ENCODE assay signal across 12 mouse cellular contexts in genomic region chr5:118436474-118437306, GRCm38 (mm10).
DNase-seq lines count a peak whose midpoint lies in the region; ATAC-seq and TF ChIP-seq lines count a peak whose summit lies in the region.
"Had no signal": no experiment of that assay in that cellular context is flagged by ENCODE, and none has a peak within 500 bp of the region (broad histone marks: within the 10 kb centered on the region; RNA-seq: fewer than 3 reads in every experiment).

No protein-coding gene starts in this region.

- peaks cover 20% of the 10 kb centered on the region for H3K27me3 ChIP-seq in intestine, embryonic 14.5 days (replicated peaks; ENCODE audit: control insufficient read depth, insufficient read depth, low read length)
- H3K27me3 ChIP-seq in intestine, embryonic 16.5 days (replicated peaks; ENCODE audit: control insufficient read depth, insufficient read depth, low read length): no peaks in the 10 kb centered on the region
- H3K27me3 ChIP-seq in embryonic facial prominence, embryonic 12.5 days: peaks cover 20% of the 10 kb centered on the region
- peaks cover 82% of the 10 kb centered on the region for H3K27me3 ChIP-seq in liver, embryonic 15.5 days
- H3K27me3 ChIP-seq in thymus, adult 2 months (ENCODE audit: control insufficient read depth, insufficient read depth, low read length): no peaks in the 10 kb centered on the region

- DNase-seq in intestine, embryonic 14.5 days (ENCODE audit: low spot score): no peak
- DNase-seq in ES-E14 (ENCODE audit: low read depth, low spot score): peak; percentile 83
- DNase-seq in thymus, adult 2 months: no peak
- no peak for DNase-seq in thymus, postnatal 0 days (ENCODE audit: low spot score)
- no peak for DNase-seq in thymus, postnatal 10 days (ENCODE audit: low spot score in 2 of 2)
- DNase-seq: adrenal gland, postnatal 36 days; cerebellum, adult 9-10 months; kidney, postnatal 14 days; lung, adult 18-20 months had no signal

- no peak overlapping the region for H3K9ac ChIP-seq in intestine, embryonic 14.5 days (ENCODE audit: low read length)
- H3K9ac ChIP-seq in intestine, embryonic 16.5 days (ENCODE audit: low read depth, low read length): no peak overlapping the region
- H3K9ac ChIP-seq in ES-E14 (ENCODE audit: insufficient read depth, low read depth, low read length, poor library complexity, severe bottlenecking): peak overlapping the region; percentile 65
- H3K9ac ChIP-seq in embryonic facial prominence, embryonic 12.5 days: no peak overlapping the region
- no peak overlapping the region for H3K9ac ChIP-seq in liver, embryonic 15.5 days

- no peak overlapping the region for H3K27ac ChIP-seq in intestine, embryonic 14.5 days (ENCODE audit: low read depth)
- H3K27ac ChIP-seq in intestine, embryonic 16.5 days (ENCODE audit: low read length): no peak overlapping the region
- peak overlapping the region; percentile 99 for H3K27ac ChIP-seq in ES-E14 (ENCODE audit: insufficient read depth, low read depth, low read length, poor library complexity, severe bottlenecking)
- H3K27ac ChIP-seq in embryonic facial prominence, embryonic 12.5 days: no peak overlapping the region
- no peak overlapping the region for H3K27ac ChIP-seq in liver, embryonic 15.5 days (replicated peaks)
- H3K27ac ChIP-seq in thymus, adult 2 months (ENCODE audit: control insufficient read depth, insufficient read depth, low read length): no peak overlapping the region

- no peak for TF ChIP-seq POLR2A in thymus, adult 2 months (IDR thresholded peaks at IDR 0.05; ENCODE audit: control insufficient read depth, extremely low read depth, insufficient read depth, low read length, poor library complexity)

- in situ Hi-C loops in ES-E14 (cut with MboI; ENCODE audit: low sequenced_read_pairs in 2 of 2, unreplicated experiment in 2 of 2): no loop called here

- WGBS in intestine, embryonic 14.5 days: 17% methylated on average over 22 of the region's 22 CpGs
- WGBS in intestine, embryonic 16.5 days: 23% methylated on average over 22 of the region's 22 CpGs
- WGBS in embryonic facial prominence, embryonic 12.5 days: 8% methylated on average over 22 of the region's 22 CpGs
- 22% methylated on average over 22 of the region's 22 CpGs for WGBS in liver, embryonic 15.5 days (ENCODE audit: insufficient replicate concordance)
- WGBS in thymus, adult 2 months: 88% methylated on average over 22 of the region's 22 CpGs

- no peak overlapping the region for H3K4me3 ChIP-seq in intestine, embryonic 14.5 days (ENCODE audit: low read depth, low read length)
- H3K4me3 ChIP-seq in intestine, embryonic 16.5 days (ENCODE audit: low read length): no peak overlapping the region
- H3K4me3 ChIP-seq in ES-E14 (ENCODE audit: insufficient read depth in 1 of 2, low read depth in 1 of 2, low read length in 2 of 2, poor library complexity in 1 of 2, severe bottlenecking in 1 of 2): peak overlapping the region; percentile 40 to 46
- H3K4me3 ChIP-seq in embryonic facial prominence, embryonic 12.5 days: no peak overlapping the region
- no peak overlapping the region for H3K4me3 ChIP-seq in liver, embryonic 15.5 days (replicated peaks)
- H3K4me3 ChIP-seq in thymus, adult 2 months (ENCODE audit: control insufficient read depth, insufficient read depth, low read length): no peak overlapping the region

- 0 out of 2 replicates have a peak, but pooled peaks have one; percentile 40 for ATAC-seq in intestine, embryonic 14.5 days (replicated peaks; ENCODE audit: low FRiP score, low TSS enrichment, low read depth)
- ATAC-seq in intestine, embryonic 16.5 days: no peak
- no peak for ATAC-seq in embryonic facial prominence, embryonic 12.5 days (ENCODE audit: insufficient number of reproducible peaks, insufficient read depth, low FRiP score, low TSS enrichment)
- no peak for ATAC-seq in liver, embryonic 15.5 days (ENCODE audit: insufficient read depth)

- peaks cover 9% of the 10 kb centered on the region; the same call in 1 of the 2 replicates for H3K4me1 ChIP-seq in intestine, embryonic 14.5 days (replicated peaks; ENCODE audit: control insufficient read depth, insufficient read depth, low read length)
- 0 out of 2 replicates have a peak, but pooled peaks cover 4% of the 10 kb centered on the region for H3K4me1 ChIP-seq in intestine, embryonic 16.5 days (ENCODE audit: control insufficient read depth, insufficient read depth, low read length)
- H3K4me1 ChIP-seq in ES-E14 (ENCODE audit: control insufficient read depth in 2 of 2, insufficient read depth in 2 of 2, low read length in 2 of 2, poor library complexity in 1 of 2): peaks cover 7 to 19% of the 10 kb centered on the region in 2 experiments
- peaks cover 13% of the 10 kb centered on the region for H3K4me1 ChIP-seq in embryonic facial prominence, embryonic 12.5 days
- peaks cover 16% of the 10 kb centered on the region for H3K4me1 ChIP-seq in liver, embryonic 15.5 days (replicated peaks)
- no peaks in the 10 kb centered on the region for H3K4me1 ChIP-seq in thymus, adult 2 months (replicated peaks; ENCODE audit: control insufficient read depth, insufficient read depth, low read length)

- H3K9me3 ChIP-seq in intestine, embryonic 14.5 days (ENCODE audit: control insufficient read depth, low read length): no peaks in the 10 kb centered on the region
- no peaks in the 10 kb centered on the region for H3K9me3 ChIP-seq in intestine, embryonic 16.5 days (ENCODE audit: control insufficient read depth, low read length)
- no peaks in the 10 kb centered on the region for H3K9me3 ChIP-seq in ES-E14 (ENCODE audit: control insufficient read depth, insufficient read depth, low read depth, low read length)
- H3K9me3 ChIP-seq in embryonic facial prominence, embryonic 12.5 days: no peaks in the 10 kb centered on the region
- no peaks in the 10 kb centered on the region for H3K9me3 ChIP-seq in liver, embryonic 15.5 days (replicated peaks)

- no peaks in the 10 kb centered on the region for H3K36me3 ChIP-seq in intestine, embryonic 14.5 days (ENCODE audit: control insufficient read depth, insufficient read depth, low read length)
- H3K36me3 ChIP-seq in intestine, embryonic 16.5 days (ENCODE audit: control insufficient read depth, insufficient read depth, low read length): no peaks in the 10 kb centered on the region; the same call in 1 of the 2 replicates
- peaks cover 3% of the 10 kb centered on the region; the same call in 1 of the 2 replicates for H3K36me3 ChIP-seq in ES-E14 (ENCODE audit: control insufficient read depth, insufficient read depth, low read length, poor library complexity, severe bottlenecking)
- H3K36me3 ChIP-seq in embryonic facial prominence, embryonic 12.5 days: no peaks in the 10 kb centered on the region
- no peaks in the 10 kb centered on the region for H3K36me3 ChIP-seq in liver, embryonic 15.5 days (replicated peaks)
- H3K36me3 ChIP-seq in thymus, adult 2 months (ENCODE audit: control insufficient read depth, insufficient read depth, low read length): no peaks in the 10 kb centered on the region

- H3K4me2 ChIP-seq in intestine, embryonic 14.5 days (ENCODE audit: low read length): 0 out of 2 replicates have a peak overlapping the region, but pooled peaks have one; percentile 9
- H3K4me2 ChIP-seq in intestine, embryonic 16.5 days (ENCODE audit: low read depth, low read length): no peak overlapping the region
- peak overlapping the region; percentile 38 for H3K4me2 ChIP-seq in embryonic facial prominence, embryonic 12.5 days (replicated peaks)
- H3K4me2 ChIP-seq in liver, embryonic 15.5 days: peak overlapping the region; percentile 25

- no peak for TF ChIP-seq CTCF in thymus, adult 2 months (IDR thresholded peaks at IDR 0.05; ENCODE audit: borderline replicate concordance, control insufficient read depth, extremely low read depth, insufficient read depth, low read length, poor library complexity)

TF ChIP-seq in ES-E14, 5 proteins besides CTCF, POLR2A, EP300 and RAD21:
- TF ChIP-seq MAFK (IDR thresholded peaks at IDR 0.05; ENCODE audit: insufficient read depth, low read depth, low read length) (no peak), ZNF384 (IDR thresholded peaks at IDR 0.05; ENCODE audit: low read depth, low read length) (no peak), HCFC1 (IDR thresholded peaks at IDR 0.05; ENCODE audit: borderline replicate concordance, insufficient read depth, low read length) (no peak), CHD2 (IDR thresholded peaks at IDR 0.05; ENCODE audit: low read depth, low read length) (no peak), ZC3H11A (IDR thresholded peaks at IDR 0.05; ENCODE audit: borderline replicate concordance, low read depth, low read length) (no peak)
TF ChIP-seq in ES-E14: peak in this region for 0.

Comparison
In these comparisons a context has a peak if more than half of its experiments do, and no peak if none do; other contexts are left out.
1. H3K4me3 ChIP-seq: peak in ES-E14 (2 of 2); none in intestine, embryonic 14.5 days (single experiment), intestine, embryonic 16.5 days (single experiment), embryonic facial prominence, embryonic 12.5 days (single experiment), liver, embryonic 15.5 days (single experiment) and thymus, adult 2 months (single experiment).